17 mouse cellular contexts compared by ENCODE assay signal in the genomic region with DNA sequence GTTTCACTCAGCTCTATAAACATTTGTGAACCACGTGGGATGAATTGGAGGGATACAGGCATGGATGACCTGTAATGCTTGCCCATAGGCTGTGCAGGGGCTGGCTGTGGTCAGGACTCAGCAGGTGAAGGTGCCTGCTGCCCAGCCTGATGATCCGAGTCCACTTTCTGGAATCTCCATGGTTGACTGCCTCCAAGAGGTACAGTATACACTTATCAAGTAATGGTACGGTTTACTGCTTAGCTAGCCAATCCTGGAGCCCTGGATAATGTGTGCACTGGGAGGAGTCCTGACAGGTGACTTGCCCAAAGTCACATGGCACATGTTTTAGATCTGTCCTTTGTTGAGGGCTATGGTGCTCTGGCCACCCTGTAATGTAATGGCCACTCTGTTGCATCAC. TPM values are rescaled to one million over a fixed set of nuclear protein-coding genes. Genes with fewer than 3 reads are reported as not detected.
"Had no signal": no experiment of that assay in that cellular context is flagged by ENCODE, and none has a peak within 500 bp of the region (broad histone marks: within the 10 kb centered on the region; RNA-seq: fewer than 3 reads in every experiment).

No protein-coding gene starts in this region.

- H3K9me3 ChIP-seq: limb, embryonic 15.5 days; liver, embryonic 12.5 days; midbrain, embryonic 10.5 days; neural tube, embryonic 15.5 days had no signal

- H3K36me3 ChIP-seq: limb, embryonic 15.5 days; liver, embryonic 12.5 days; midbrain, embryonic 10.5 days; neural tube, embryonic 15.5 days had no signal

- ATAC-seq: inflammation-experienced regulatory T-cells, adult 6 months; intestine, postnatal 0 days; liver, embryonic 12.5 days had no signal

- H3K4me1 ChIP-seq: limb, embryonic 15.5 days; liver, embryonic 12.5 days; neural tube, embryonic 15.5 days had no signal

- H3K4me3 ChIP-seq: limb, embryonic 15.5 days; liver, embryonic 12.5 days; midbrain, embryonic 10.5 days; myocyte; neural tube, embryonic 15.5 days had no signal

- H3K27ac ChIP-seq: limb, embryonic 15.5 days; liver, embryonic 12.5 days; midbrain, embryonic 10.5 days; neural tube, embryonic 15.5 days; stomach, postnatal 0 days had no signal

- H3K9ac ChIP-seq: limb, embryonic 15.5 days; liver, embryonic 12.5 days; lung, embryonic 14.5 days; neural tube, embryonic 15.5 days had no signal

- H3K27me3 ChIP-seq: limb, embryonic 15.5 days; neural tube, embryonic 15.5 days had no signal

- H3K4me2 ChIP-seq: limb, embryonic 15.5 days; liver, embryonic 12.5 days; lung, embryonic 14.5 days; neural tube, embryonic 15.5 days had no signal

- DNase-seq: layer of hippocampus, adult 9-11 months; layer of hippocampus, postnatal 36 days; lung, embryonic 14.5 days; lung, postnatal 10 days; lung, postnatal 4 days; midbrain, embryonic 14.5 days; right cerebral cortex, adult 18-20 months; right cerebral cortex, postnatal 25 days had no signal

RNA-seq across cellular contexts. Expression of a gene that starts 8.7 kb away (rescaled TPM):
- total RNA-seq: megakaryocyte, adult 5-6 weeks had no signal
- polyA plus RNA-seq: inflammation-experienced regulatory T-cells, adult 6 months had no signal
